Mouse (Mus musculus) thymus, adult 2 months (tissue): ENCODE data around the gene Lcn12.

Experiments used
- CTCF ChIP-seq: fragments of 200-500 bp; IDR thresholded peaks from 2 replicates; pipeline ENCODE4 v1.5.1; 2012; ENCODE audit warnings: mild to moderate bottlenecking, control low read depth, low read length, moderate library complexity, borderline replicate concordance; ENCODE audit not compliant: control insufficient read depth, poor library complexity, insufficient read depth; ENCODE audit errors: extremely low read depth
- POLR2A ChIP-seq: fragments of 200-500 bp; IDR thresholded peaks from 2 replicates; pipeline ENCODE4 v1.6.1; 2012; ENCODE audit warnings: mild to moderate bottlenecking, low read length, control low read depth, moderate library complexity; ENCODE audit not compliant: control insufficient read depth, poor library complexity, insufficient read depth; ENCODE audit errors: extremely low read depth

DNA sequence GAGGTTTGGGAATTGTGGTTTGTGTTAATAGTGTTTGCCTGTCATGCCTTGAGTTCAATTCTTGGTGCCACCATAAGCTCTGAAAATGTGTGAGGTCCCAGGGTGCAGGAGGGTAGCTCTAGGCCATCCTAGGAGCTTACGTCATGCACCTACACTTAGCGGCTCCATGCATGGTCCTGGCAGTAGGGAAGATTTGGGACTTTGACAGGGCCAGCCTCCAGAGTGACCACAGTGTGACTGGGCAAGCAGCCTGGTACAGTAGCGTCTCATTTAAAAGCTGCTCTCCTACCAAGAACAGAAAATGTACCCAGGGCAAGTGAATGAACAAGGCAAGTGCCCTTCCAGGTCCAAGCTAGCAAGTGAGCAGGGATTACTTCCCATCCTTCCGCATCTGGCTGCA, 12.1 kb upstream of the Lcn12 start:
- no peak for TF ChIP-seq CTCF
- TF ChIP-seq POLR2A, result no peak
